Mouse (Mus musculus): ENCODE results near the gene Trmt2a. TPM values are rescaled to one million over a fixed set of nuclear protein-coding genes. Genes with fewer than 3 reads are reported as not detected.

Trmt2a gene
- polyA plus RNA-seq, 1 experiment from 2014 or later: 110 TPM

DNA sequence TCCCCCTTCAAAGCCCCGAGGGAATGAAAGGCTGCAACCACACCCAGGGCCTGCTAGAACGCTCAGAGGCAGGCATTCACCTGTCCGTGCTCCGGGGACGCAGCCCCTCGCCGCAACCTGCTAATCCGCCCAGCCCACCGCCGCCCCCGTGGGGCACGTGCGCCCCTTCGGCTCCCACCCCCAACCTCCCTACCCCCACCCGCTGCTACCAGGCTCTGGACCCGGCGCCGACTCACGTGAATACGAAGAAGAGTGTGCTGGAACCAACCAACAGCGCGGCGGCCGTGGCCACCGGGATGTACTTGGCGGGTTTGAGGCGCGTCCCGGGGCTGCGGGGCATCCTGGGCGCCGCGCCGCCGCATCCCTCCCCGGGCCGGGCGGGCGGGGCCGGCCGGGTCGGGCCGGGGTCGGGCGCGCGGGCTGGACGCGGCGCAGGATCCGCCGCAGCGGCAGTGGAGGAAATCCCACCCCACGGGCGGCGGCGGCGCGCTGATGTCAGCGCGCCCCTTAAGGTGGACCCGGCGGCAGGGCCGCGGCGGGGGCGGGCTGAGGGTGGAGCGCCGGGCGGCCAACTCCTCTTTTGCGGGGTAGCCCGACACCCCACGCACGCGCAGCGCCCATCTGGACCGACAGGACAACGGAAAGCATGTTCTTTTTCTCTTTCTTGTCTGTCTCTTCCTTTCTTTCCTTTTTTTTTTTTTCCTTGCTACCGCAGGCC, 13.6 kb upstream of the Trmt2a start, which contains the start of gene Zdhhc8:
TSS of gene Zdhhc8 (minus strand) at position 466 of the 718 bp plus-strand sequence.
- ATAC-seq (replicated peaks; ENCODE audit: low FRiP score, low TSS enrichment, low read depth): peak; percentile 70
- no peaks in the 10 kb centered on the region for H3K9me3 ChIP-seq (ENCODE audit: control insufficient read depth, low read length)
- H3K36me3 ChIP-seq (ENCODE audit: control insufficient read depth, insufficient read depth, low read length): peaks cover 22% of the 10 kb centered on the region
- peak within 1 kb of the TSS; percentile 86 for H3K4me2 ChIP-seq (ENCODE audit: low read length)
- H3K27ac ChIP-seq (ENCODE audit: low read depth): peak within 1 kb of the TSS; percentile 89
- under 1% methylated on average over 55 of the region's 79 CpGs for WGBS
- DNase-seq (ENCODE audit: low spot score): peak; percentile 84
- peak within 1 kb of the TSS; percentile 83 for H3K9ac ChIP-seq (ENCODE audit: low read length)
- peak within 1 kb of the TSS; percentile 88 for H3K4me3 ChIP-seq (ENCODE audit: low read depth, low read length)
- H3K27me3 ChIP-seq (replicated peaks; ENCODE audit: control insufficient read depth, insufficient read depth, low read length): no peaks in the 10 kb centered on the region
- peaks cover 24% of the 10 kb centered on the region for H3K4me1 ChIP-seq (replicated peaks; ENCODE audit: control insufficient read depth, insufficient read depth, low read length)

DNA sequence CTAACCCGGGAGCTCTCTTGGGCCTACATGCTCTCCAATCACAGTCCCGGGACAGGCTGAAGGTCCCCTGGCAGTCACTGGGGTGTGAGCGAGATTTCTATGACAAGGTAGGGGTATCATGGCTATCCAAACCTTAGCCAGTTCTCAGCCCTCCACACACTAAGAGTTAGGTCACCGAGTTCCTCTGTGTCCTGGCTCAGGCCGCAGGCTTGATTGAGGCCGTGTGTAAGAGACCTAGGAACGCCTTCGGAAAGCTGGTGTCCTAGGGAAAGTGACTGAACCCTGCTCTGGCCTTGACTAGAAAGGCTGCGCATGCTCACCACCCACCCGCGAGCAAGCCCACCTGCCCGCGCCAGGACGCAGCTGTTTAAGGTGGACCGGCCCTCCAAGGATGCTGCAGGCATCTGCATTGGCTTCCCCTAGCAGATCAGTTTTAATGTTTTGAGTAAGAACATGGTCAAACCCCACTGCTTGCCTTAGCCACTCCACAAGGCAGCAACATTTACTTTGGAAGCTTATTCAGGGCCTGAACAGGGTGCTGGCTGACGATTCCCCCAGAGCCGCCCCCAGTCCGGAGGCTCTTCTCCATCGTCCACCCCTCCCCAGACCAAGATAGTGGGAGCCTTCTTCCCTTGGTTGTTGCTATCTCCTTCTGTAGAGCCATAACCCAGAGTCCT, 13.0 kb upstream of the Trmt2a start:
- WGBS: 4% methylated on average over 19 of the region's 19 CpGs

DNA sequence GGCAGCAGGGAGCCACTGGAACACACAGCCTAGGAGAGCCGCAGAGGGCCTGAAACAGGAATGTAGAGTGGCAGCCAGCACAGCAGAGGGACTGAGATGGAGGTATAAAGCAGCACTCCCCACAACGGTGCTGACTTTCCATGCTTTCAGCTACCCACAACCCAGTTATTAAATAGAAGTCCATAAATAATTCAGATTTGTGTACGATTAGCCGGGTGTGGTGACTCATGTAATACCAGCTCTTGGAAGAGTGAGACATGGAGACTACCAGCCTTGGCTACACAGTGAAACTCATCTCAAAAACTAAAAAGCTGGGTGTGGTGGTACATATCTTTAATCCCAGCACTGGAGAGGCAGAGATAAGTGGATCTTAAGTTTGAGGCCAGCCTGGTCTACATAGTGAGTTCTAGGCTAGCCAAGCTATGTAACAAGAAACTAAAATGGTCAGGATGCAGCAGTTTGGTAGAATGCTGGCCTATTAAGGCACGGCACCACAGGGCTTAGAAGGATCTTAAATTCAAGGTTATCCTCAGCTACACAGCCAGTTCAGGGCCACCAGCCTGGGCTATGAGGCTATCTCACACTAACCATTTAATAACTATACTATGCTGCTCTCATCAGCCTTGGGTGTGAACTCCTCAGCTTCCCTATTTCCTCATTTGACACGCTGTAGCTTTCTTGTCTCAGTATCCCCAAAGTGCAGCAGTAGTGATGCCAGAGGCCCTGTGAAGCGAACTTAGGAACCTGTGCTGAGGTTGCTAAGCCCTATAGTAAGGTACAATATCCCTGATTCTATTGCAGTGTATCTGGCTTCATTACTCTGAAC, 11.6 kb upstream of the Trmt2a start:
- 67% methylated on average over 7 of the region's 7 CpGs for WGBS
- Histone ChIP-seq H3K27ac (ENCODE audit: low read depth) (no peak overlapping the region), H3K9me3 (ENCODE audit: control insufficient read depth, low read length) (no peaks in the 10 kb centered on the region), H3K36me3 (ENCODE audit: control insufficient read depth, insufficient read depth, low read length) (peaks cover 42% of the 10 kb centered on the region), H3K4me1 (replicated peaks; ENCODE audit: control insufficient read depth, insufficient read depth, low read length) (peaks cover 22% of the 10 kb centered on the region), H3K9ac (ENCODE audit: low read length) (no peak overlapping the region), H3K27me3 (replicated peaks; ENCODE audit: control insufficient read depth, insufficient read depth, low read length) (no peaks in the 10 kb centered on the region), H3K4me3 (ENCODE audit: low read depth, low read length) (no peak overlapping the region), H3K4me2 (ENCODE audit: low read length) (no peak overlapping the region)
- ATAC-seq (replicated peaks; ENCODE audit: low FRiP score, low TSS enrichment, low read depth) (no peak), DNase-seq (ENCODE audit: low spot score) (no peak)

More for the DNA sequence above, 13.0 kb upstream of the Trmt2a start:
- DNase-seq (ENCODE audit: low spot score) (peak; percentile 83), ATAC-seq (replicated peaks; ENCODE audit: low FRiP score, low TSS enrichment, low read depth) (peak; percentile 70)
- H3K36me3 ChIP-seq (ENCODE audit: control insufficient read depth, insufficient read depth, low read length): peaks cover 28% of the 10 kb centered on the region
- peaks cover 22% of the 10 kb centered on the region for H3K4me1 ChIP-seq (replicated peaks; ENCODE audit: control insufficient read depth, insufficient read depth, low read length)
- H3K9me3 ChIP-seq (ENCODE audit: control insufficient read depth, low read length): no peaks in the 10 kb centered on the region
- peak overlapping the region; percentile 86 for H3K4me2 ChIP-seq (ENCODE audit: low read length)
- H3K27me3 ChIP-seq (replicated peaks; ENCODE audit: control insufficient read depth, insufficient read depth, low read length): no peaks in the 10 kb centered on the region
- peak overlapping the region; percentile 89 for H3K27ac ChIP-seq (ENCODE audit: low read depth)
- peak overlapping the region; percentile 83 for H3K9ac ChIP-seq (ENCODE audit: low read length)
- H3K4me3 ChIP-seq (ENCODE audit: low read depth, low read length): peak overlapping the region; percentile 88

DNA sequence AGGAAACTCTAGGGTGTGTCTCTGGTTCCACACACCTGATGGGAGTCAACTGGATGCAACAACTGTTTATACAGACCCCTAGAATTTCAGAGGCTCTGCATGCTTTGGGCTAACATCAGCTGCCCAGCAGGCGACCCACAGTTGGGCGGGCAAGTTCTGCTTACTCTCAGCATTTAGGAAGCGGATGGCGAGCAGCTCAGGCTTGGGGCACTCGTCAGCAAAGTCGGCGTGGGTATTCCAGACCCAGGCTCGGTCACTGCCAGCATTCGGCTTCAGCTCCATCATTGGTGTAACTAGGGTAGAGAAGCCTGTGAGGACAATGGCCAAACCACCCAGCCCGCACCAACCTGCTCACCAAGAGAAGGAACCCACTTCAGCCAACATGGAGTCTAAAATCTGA, 6.9 kb upstream of the Trmt2a start:
- H3K9me3 ChIP-seq (ENCODE audit: control insufficient read depth, low read length): no peaks in the 10 kb centered on the region
- no peak for DNase-seq (ENCODE audit: low spot score)
- H3K4me3 ChIP-seq (ENCODE audit: low read depth, low read length): no peak overlapping the region
- H3K4me1 ChIP-seq (replicated peaks; ENCODE audit: control insufficient read depth, insufficient read depth, low read length): peaks cover 7% of the 10 kb centered on the region
- no peak overlapping the region for H3K27ac ChIP-seq (ENCODE audit: low read depth)
- H3K9ac ChIP-seq (ENCODE audit: low read length): no peak overlapping the region
- 91% methylated on average over 10 of the region's 10 CpGs for WGBS
- no peaks in the 10 kb centered on the region for H3K27me3 ChIP-seq (replicated peaks; ENCODE audit: control insufficient read depth, insufficient read depth, low read length)
- no peak for ATAC-seq (replicated peaks; ENCODE audit: low FRiP score, low TSS enrichment, low read depth)
- H3K4me2 ChIP-seq (ENCODE audit: low read length): no peak overlapping the region
- H3K36me3 ChIP-seq (ENCODE audit: control insufficient read depth, insufficient read depth, low read length): peaks cover 89% of the 10 kb centered on the region

DNA sequence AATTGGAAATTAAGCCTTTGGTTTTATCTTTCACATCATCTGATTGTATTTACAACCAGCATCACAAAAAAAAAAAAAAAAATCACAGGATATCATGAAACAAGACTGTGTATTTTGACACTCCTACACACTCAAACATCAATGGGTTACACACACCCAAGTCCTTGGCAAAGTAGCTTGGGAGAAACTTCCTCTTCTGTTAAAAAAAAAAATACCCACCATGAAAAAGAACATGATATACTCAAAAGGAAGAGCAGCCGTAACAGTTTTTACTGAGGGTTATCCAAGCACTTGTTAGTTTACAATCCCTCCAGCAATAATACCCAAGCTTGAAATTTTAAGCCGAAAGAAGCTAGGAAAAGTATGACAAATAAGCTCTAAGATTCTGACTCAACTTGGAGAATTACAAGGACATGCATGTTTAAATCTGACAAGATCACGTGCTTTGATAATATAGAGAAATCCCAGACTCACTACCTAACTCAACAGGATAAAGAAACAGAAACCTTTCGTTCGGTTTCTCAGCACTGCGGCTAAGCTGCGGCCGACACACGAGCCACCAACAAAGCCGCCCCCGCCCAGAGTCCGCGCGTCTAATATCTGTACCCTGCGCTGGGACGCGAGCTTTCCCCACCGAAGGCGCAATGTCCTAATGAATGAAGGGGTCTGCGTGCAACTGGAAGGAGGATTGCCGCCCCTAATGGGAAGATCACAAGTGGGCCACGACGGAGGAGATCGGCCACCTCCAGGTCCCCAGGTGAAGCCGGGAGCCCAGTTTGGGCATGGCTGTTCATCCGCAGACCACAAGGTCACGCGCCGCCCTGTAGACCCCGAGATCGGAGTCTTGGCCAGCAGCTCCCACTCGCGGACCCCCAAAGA, 719 bp upstream of the Trmt2a start:
- H3K9me3 ChIP-seq (ENCODE audit: control insufficient read depth, low read length): no peaks in the 10 kb centered on the region
- peaks cover 69% of the 10 kb centered on the region for H3K36me3 ChIP-seq (ENCODE audit: control insufficient read depth, insufficient read depth, low read length)
- no peaks in the 10 kb centered on the region for H3K27me3 ChIP-seq (replicated peaks; ENCODE audit: control insufficient read depth, insufficient read depth, low read length)
- H3K4me1 ChIP-seq (replicated peaks; ENCODE audit: control insufficient read depth, insufficient read depth, low read length): peaks cover 27% of the 10 kb centered on the region
- under 1% methylated on average over 33 of the region's 33 CpGs for WGBS
- DNase-seq (ENCODE audit: low spot score): no peak
- ATAC-seq (replicated peaks; ENCODE audit: low FRiP score, low TSS enrichment, low read depth): no peak
- peak overlapping the region; percentile 89 for H3K27ac ChIP-seq (ENCODE audit: low read depth)
- H3K4me3 ChIP-seq (ENCODE audit: low read depth, low read length): peak overlapping the region; percentile 80
- peak overlapping the region; percentile 65 for H3K9ac ChIP-seq (ENCODE audit: low read length)
- peak overlapping the region; percentile 87 for H3K4me2 ChIP-seq (ENCODE audit: low read length)

DNA sequence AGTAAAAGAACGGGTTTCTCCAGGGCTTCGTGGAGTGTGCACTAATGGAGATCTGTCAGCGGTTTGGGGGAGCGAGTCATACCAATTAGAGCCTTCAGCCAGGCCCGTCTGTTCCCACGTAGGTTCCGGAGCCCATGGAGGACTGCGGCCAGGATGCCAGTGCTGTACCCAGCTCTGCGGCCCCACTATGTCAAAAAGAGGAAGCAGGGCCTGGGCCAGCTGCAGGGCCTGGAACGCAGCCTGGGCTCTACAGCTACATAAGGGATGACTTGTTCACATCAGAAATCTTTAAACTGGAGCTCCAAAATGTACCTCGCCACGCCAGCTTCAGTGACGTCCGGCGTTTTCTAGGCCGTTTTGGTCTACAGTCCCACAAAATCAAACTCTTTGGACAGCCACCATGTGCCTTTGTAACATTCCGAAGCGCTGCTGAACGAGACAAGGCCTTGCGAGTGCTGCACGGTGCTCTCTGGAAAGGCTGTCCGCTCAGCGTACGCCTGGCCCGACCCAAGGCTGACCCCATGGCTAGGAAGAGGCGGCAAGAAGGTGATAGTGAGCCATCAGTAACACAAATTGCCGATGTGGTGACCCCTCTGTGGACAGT, 987 bp downstream of the Trmt2a start:
- Histone ChIP-seq H3K4me2 (ENCODE audit: low read length) (peak overlapping the region; percentile 87), H3K4me1 (replicated peaks; ENCODE audit: control insufficient read depth, insufficient read depth, low read length) (peaks cover 27% of the 10 kb centered on the region), H3K36me3 (ENCODE audit: control insufficient read depth, insufficient read depth, low read length) (peaks cover 69% of the 10 kb centered on the region), H3K27ac (ENCODE audit: low read depth) (peak overlapping the region; percentile 91), H3K27me3 (replicated peaks; ENCODE audit: control insufficient read depth, insufficient read depth, low read length) (no peaks in the 10 kb centered on the region), H3K9ac (ENCODE audit: low read length) (peak overlapping the region; percentile 65), H3K4me3 (ENCODE audit: low read depth, low read length) (peak overlapping the region; percentile 80), H3K9me3 (ENCODE audit: control insufficient read depth, low read length) (no peaks in the 10 kb centered on the region)
- peak; percentile 14; the same call in 1 of the 2 replicates for ATAC-seq (replicated peaks; ENCODE audit: low FRiP score, low TSS enrichment, low read depth)
- DNase-seq (ENCODE audit: low spot score): peak; percentile 74
- WGBS: 2% methylated on average over 26 of the region's 27 CpGs

DNA sequence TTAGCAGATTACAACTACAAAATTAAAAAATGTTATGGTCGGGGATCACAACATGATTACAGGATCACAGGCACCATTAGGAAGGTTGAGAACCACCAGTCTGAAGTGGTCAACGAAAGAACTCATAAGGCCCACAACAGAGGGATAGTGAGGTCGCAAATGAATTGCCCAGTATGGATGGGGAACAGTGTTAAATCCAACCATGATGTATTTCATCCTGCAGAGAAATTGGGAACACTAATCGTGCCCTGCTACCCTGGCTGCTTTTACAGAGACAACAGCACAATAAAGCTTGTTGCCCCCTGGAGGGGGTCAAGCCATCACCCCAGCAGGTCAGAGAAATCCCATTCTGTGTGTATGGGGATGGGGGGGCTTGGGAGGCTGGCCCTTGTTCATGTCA, 1.8 kb downstream of the Trmt2a start:
- no peak overlapping the region for H3K27ac ChIP-seq (ENCODE audit: low read depth)
- H3K4me2 ChIP-seq (ENCODE audit: low read length): peak overlapping the region; percentile 87
- H3K9me3 ChIP-seq (ENCODE audit: control insufficient read depth, low read length): no peaks in the 10 kb centered on the region
- H3K9ac ChIP-seq (ENCODE audit: low read length): peak overlapping the region; percentile 65
- H3K4me1 ChIP-seq (replicated peaks; ENCODE audit: control insufficient read depth, insufficient read depth, low read length): peaks cover 27% of the 10 kb centered on the region
- DNase-seq (ENCODE audit: low spot score) (no peak), ATAC-seq (replicated peaks; ENCODE audit: low FRiP score, low TSS enrichment, low read depth) (no peak)
- peak overlapping the region; percentile 80 for H3K4me3 ChIP-seq (ENCODE audit: low read depth, low read length)
- 59% methylated on average over 4 of the region's 4 CpGs for WGBS
- peaks cover 69% of the 10 kb centered on the region for H3K36me3 ChIP-seq (ENCODE audit: control insufficient read depth, insufficient read depth, low read length)
- no peaks in the 10 kb centered on the region for H3K27me3 ChIP-seq (replicated peaks; ENCODE audit: control insufficient read depth, insufficient read depth, low read length)

All from intestine, embryonic 14.5 days (tissue).